In the genomic region with DNA sequence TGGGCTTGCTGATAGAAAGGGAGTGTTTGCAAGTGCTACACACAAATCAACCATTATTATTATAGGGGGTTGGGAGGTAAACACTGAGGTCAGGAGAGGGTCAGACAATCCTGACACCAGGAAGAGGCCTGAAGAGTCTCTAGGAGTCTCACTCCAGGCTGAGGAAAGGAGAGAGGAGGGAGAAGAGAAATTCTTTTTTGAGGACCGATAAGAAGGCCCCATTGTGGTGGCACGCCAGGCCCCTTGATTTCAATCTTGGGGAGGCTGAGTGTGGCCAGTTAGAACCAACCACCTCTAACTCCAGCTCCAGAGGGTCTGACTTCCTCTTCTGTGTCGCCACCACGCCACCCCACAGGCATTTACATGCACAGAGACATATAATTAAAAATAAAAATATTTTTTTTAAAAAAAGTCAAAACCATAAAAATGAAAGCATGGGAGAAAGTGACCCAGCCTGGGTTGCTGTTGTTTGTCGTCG, we compare ENCODE assay signal across 8 mouse cellular contexts. TPM values are rescaled to one million over a fixed set of nuclear protein-coding genes. Genes with fewer than 3 reads are reported as not detected.
A peak's percentile ranks its signal among the peaks of the same experiment; 100 is the strongest.
DNase-seq lines count a peak whose midpoint lies in the region; ATAC-seq and TF ChIP-seq lines count a peak whose summit lies in the region.

No protein-coding gene starts in this region.

- H3K4me3 ChIP-seq in left cerebral cortex, adult 2 months = peak overlapping the region; percentile 55
- H3K4me3 ChIP-seq in embryonic facial prominence, embryonic 11.5 days (ENCODE audit: low read depth, low read length) = peak overlapping the region; percentile 67
- peak overlapping the region; percentile 68 for H3K4me3 ChIP-seq in hindbrain, embryonic 16.5 days (ENCODE audit: low read length)
- peak overlapping the region; percentile 55 for H3K4me3 ChIP-seq in midbrain, postnatal 0 days (ENCODE audit: low read depth, low read length)

- WGBS in embryonic facial prominence, embryonic 11.5 days = 12% methylated on average over 6 of the region's 6 CpGs
- 17% methylated on average over 6 of the region's 6 CpGs for WGBS in hindbrain, embryonic 16.5 days
- WGBS in midbrain, postnatal 0 days = 23% methylated on average over 6 of the region's 6 CpGs

- no peak for DNase-seq in left cerebral cortex, adult 2 months (ENCODE audit: extremely low spot score in 1 of 2, low spot score in 2 of 2)
- DNase-seq in left cerebral cortex, postnatal 4 days = no peak
- DNase-seq in embryonic facial prominence, embryonic 11.5 days (ENCODE audit: low spot score) = peak; percentile 6
- DNase-seq in midbrain, postnatal 0 days (ENCODE audit: low spot score) = no peak
- DNase-seq in left cerebral cortex, postnatal 25 days (ENCODE audit: low spot score in 2 of 2) = no peak
- no peak for DNase-seq in right cerebral cortex, postnatal 10 days (ENCODE audit: low spot score in 2 of 2)
- no peak for DNase-seq in kidney, adult 11 months

- H3K4me2 ChIP-seq in embryonic facial prominence, embryonic 11.5 days (ENCODE audit: low read depth, low read length) = peak overlapping the region; percentile 78
- peak overlapping the region; percentile 90 for H3K4me2 ChIP-seq in hindbrain, embryonic 16.5 days (ENCODE audit: low read length)
- H3K4me2 ChIP-seq in midbrain, postnatal 0 days (ENCODE audit: low read depth, low read length, poor library complexity, severe bottlenecking) = peak overlapping the region; percentile 85

- ATAC-seq in embryonic facial prominence, embryonic 11.5 days (replicated peaks; ENCODE audit: insufficient number of reproducible peaks, low FRiP score, low TSS enrichment, low read depth) = no peak
- no peak for ATAC-seq in hindbrain, embryonic 16.5 days
- no peak for ATAC-seq in midbrain, postnatal 0 days (ENCODE audit: low FRiP score)

- peaks cover 5% of the 10 kb centered on the region for H3K4me1 ChIP-seq in embryonic facial prominence, embryonic 11.5 days (ENCODE audit: control insufficient read depth, insufficient read depth, low read length)
- H3K4me1 ChIP-seq in hindbrain, embryonic 16.5 days (ENCODE audit: control insufficient read depth, insufficient read depth, low read depth, low read length) = peaks cover 25% of the 10 kb centered on the region
- H3K4me1 ChIP-seq in midbrain, postnatal 0 days (ENCODE audit: insufficient read depth, low read length) = peaks cover 21% of the 10 kb centered on the region; the same call in 1 of the 2 replicates

- intact Hi-C loops in left cerebral cortex, adult 2 months (cut with DNase I) = no loop called here
- intact Hi-C loops in left cerebral cortex, postnatal 4 days (cut with DNase I) = no loop called here
- intact Hi-C loops in left cerebral cortex, postnatal 25 days (cut with DNase I) = no loop called here

- H3K9me3 ChIP-seq in embryonic facial prominence, embryonic 11.5 days (replicated peaks; ENCODE audit: control insufficient read depth, low read length) = no peaks in the 10 kb centered on the region
- no peaks in the 10 kb centered on the region for H3K9me3 ChIP-seq in hindbrain, embryonic 16.5 days (ENCODE audit: control insufficient read depth, low read length)
- H3K9me3 ChIP-seq in midbrain, postnatal 0 days (ENCODE audit: low read length) = no peaks in the 10 kb centered on the region

- TF ChIP-seq CTCF in left cerebral cortex, adult 2 months (IDR thresholded peaks at IDR 0.05) = no peak
- TF ChIP-seq CTCF in midbrain, postnatal 0 days (IDR thresholded peaks at IDR 0.05) = no peak

- no peaks in the 10 kb centered on the region for H3K27me3 ChIP-seq in embryonic facial prominence, embryonic 11.5 days (ENCODE audit: control insufficient read depth, insufficient read depth, low read length)
- no peaks in the 10 kb centered on the region for H3K27me3 ChIP-seq in hindbrain, embryonic 16.5 days (replicated peaks; ENCODE audit: control insufficient read depth, insufficient read depth, low read length)
- H3K27me3 ChIP-seq in midbrain, postnatal 0 days (ENCODE audit: insufficient read depth, low read length) = no peaks in the 10 kb centered on the region

- no peak overlapping the region for H3K27ac ChIP-seq in left cerebral cortex, adult 2 months
- H3K27ac ChIP-seq in embryonic facial prominence, embryonic 11.5 days (replicated peaks; ENCODE audit: low read depth, low read length) = no peak overlapping the region
- H3K27ac ChIP-seq in hindbrain, embryonic 16.5 days (ENCODE audit: low read depth, low read length) = no peak overlapping the region
- no peak overlapping the region for H3K27ac ChIP-seq in midbrain, postnatal 0 days (ENCODE audit: low read depth, low read length)

- H3K36me3 ChIP-seq in embryonic facial prominence, embryonic 11.5 days (replicated peaks; ENCODE audit: control insufficient read depth, insufficient read depth, low read depth, low read length) = no peaks in the 10 kb centered on the region; the same call in 1 of the 2 replicates
- H3K36me3 ChIP-seq in hindbrain, embryonic 16.5 days (ENCODE audit: control insufficient read depth, insufficient read depth, low read length) = no peaks in the 10 kb centered on the region
- 0 out of 2 replicates have a peak, but pooled peaks cover 3% of the 10 kb centered on the region for H3K36me3 ChIP-seq in midbrain, postnatal 0 days (ENCODE audit: insufficient read depth, low read length)

- H3K9ac ChIP-seq in embryonic facial prominence, embryonic 11.5 days (replicated peaks; ENCODE audit: low read length) = peak overlapping the region; percentile 66
- H3K9ac ChIP-seq in hindbrain, embryonic 16.5 days (ENCODE audit: low read depth, low read length) = peak overlapping the region; percentile 64
- peak overlapping the region; percentile 40; the same call in 1 of the 2 replicates for H3K9ac ChIP-seq in midbrain, postnatal 0 days (replicated peaks; ENCODE audit: low read length, poor library complexity, severe bottlenecking)

RNA-seq across cellular contexts. Expression of gene Pimreg, which starts 0.5 kb away (rescaled TPM):
- under 1 TPM in 1 of 2 experiments, not detected in 1; 0.23 TPM for total RNA-seq in left cerebral cortex, adult 2 months (2021)
- total RNA-seq in left cerebral cortex, postnatal 4 days (2021) = 1 to 10 TPM; 9.3 to 9.7 TPM
- 182 and 186 TPM in 2 replicates for polyA plus RNA-seq in embryonic facial prominence, embryonic 11.5 days (2014; fragmentation: Nextera tagmentation; extraction: Ambion mirVana)
- polyA plus RNA-seq in hindbrain, embryonic 16.5 days (2015; fragmentation: Nextera tagmentation; extraction: Ambion mirVana) = 33.5 and 38.5 TPM in 2 replicates
- 10.2 and 10.9 TPM in 2 replicates for total RNA-seq in midbrain, postnatal 0 days (2014; rRNA removed)
- 11.5 and 13.0 TPM in 2 replicates for polyA plus RNA-seq in midbrain, postnatal 0 days (2015; fragmentation: Nextera tagmentation; extraction: Ambion mirVana)
- under 1 TPM; 0.25 to 0.53 TPM for total RNA-seq in left cerebral cortex, postnatal 25 days (2021)

RNA-seq across cellular contexts. Expression of gene Aipl1, which starts 4.0 kb away (rescaled TPM):
- total RNA-seq in left cerebral cortex, adult 2 months (2021) = not detected
- under 1 TPM; 0.14 to 0.26 TPM for total RNA-seq in left cerebral cortex, postnatal 4 days (2021)
- polyA plus RNA-seq in embryonic facial prominence, embryonic 11.5 days (2014; fragmentation: Nextera tagmentation; extraction: Ambion mirVana) = 0.08 and 0.21 TPM in 2 replicates
- 0.27 and 0.41 TPM in 2 replicates for polyA plus RNA-seq in hindbrain, embryonic 16.5 days (2015; fragmentation: Nextera tagmentation; extraction: Ambion mirVana)
- 0.47 and 0.55 TPM in 2 replicates for total RNA-seq in midbrain, postnatal 0 days (2014; rRNA removed)
- 0.50 and 0.51 TPM in 2 replicates for polyA plus RNA-seq in midbrain, postnatal 0 days (2015; fragmentation: Nextera tagmentation; extraction: Ambion mirVana)
- under 1 TPM in 1 of 2 experiments, not detected in 1; 0.14 TPM for total RNA-seq in left cerebral cortex, postnatal 25 days (2021)
